Mouse (Mus musculus) NIH3T3 (cell line): Measurements from ENCODE around the gene Gng12.
"Not testable (repeated sequence)": the region's sequence is repeated elsewhere in the genome, so short reads cannot be mapped to it uniquely, and the experiment has no call there.

Experiments
- DNase-seq: peaks from one replicate; pipeline ENCODE4 v3.0.0-alpha.2; 2012; ENCODE audit warnings: low read depth

Gene Gng12

GRCm38 (mm10) chr6:67029312-67029950 lies 133.2 kb downstream of the Gng12 start:
- DNase-seq: no peak

- DNase-seq: no peak
These were observed 133.8 kb downstream of the Gng12 start for GRCm38 (mm10) chr6:67029987-67030386.

DNA sequence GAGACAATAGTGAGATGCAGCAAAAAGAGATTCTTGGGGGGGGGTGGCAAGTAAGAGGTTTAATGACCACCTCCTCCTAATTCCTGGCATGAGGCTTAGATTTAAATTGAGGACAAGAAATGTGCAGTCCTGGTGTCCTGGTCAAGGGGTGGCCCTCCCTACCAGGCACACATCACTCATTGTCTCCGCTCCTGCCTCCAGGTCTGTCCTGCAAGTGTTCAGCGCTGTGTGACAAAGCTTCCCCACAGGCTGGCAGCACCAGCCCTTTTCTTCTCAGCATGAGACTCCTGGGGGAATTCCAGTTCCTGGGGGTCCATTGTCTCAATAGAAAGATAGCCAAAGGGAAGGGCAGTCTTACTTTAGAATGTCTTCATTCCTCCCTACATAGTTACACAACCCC lies 134.2 kb downstream of the Gng12 start:
- no peak for DNase-seq

- DNase-seq: no peak
These were observed 134.6 kb downstream of the Gng12 start for GRCm38 (mm10) chr6:67030846-67031245.

GRCm38 (mm10) chr6:67032551-67032950 lies 136.4 kb downstream of the Gng12 start:
- not testable (repeated sequence) for DNase-seq

DNA sequence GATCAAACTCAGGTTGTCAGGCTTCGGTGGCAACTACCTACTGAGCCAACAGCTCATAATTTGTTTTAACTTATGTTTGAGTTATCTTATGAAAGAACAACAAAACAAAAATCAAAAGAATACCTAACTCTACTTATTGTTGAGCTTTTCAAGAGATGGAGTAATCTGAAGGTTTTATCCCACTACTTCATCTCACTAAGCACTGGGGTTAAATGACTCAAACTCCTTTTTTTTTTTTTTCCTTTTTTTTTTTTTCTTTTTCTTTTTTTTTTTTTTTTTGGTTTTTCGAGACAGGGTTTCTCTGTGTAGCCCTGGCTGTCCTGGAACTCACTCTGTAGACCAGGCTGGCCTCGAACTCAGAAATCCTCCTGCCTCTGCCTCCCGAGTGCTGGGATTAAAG lies 136.8 kb downstream of the Gng12 start:
- not testable (repeated sequence) for DNase-seq

GRCm38 (mm10) chr6:67033604-67034003 lies 137.4 kb downstream of the Gng12 start:
- DNase-seq: no peak

DNA sequence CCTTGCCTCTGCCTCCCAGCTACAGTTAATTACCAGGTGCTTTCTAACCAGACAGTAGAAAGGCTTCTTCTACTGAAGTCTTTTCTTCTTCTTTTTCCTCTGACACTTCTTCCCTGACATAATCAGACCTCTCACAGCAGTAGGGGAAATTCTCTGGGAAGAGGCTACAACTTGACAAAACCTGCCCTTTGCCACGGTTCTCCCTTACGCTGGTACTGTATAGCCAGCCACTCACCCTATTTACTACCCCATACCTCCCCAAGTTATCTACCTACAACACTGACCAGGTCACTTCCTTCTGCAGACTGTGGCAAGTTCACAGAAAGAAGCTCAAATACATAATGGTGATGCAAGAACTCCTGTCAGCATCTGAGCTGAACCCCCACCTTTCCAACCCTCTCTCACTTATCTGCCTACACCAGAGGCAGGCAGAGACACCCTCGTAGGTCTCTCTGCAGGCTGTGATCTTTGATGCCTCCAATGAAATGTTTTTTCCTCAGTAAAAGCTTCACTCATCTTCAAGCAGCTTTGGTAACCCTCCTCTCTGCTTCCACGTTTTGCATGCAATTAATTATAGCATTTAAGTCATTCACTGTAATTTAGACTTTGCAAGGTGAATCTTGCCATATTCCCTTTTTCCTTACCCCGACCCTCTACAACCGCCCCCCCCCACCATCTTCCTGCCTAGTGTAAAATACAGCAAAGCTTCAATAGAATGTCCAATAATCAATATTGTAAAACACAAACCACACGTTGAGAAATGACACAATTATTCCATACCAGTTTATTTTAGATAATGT lies 138.3 kb downstream of the Gng12 start:
- DNase-seq: no peak

- DNase-seq: peak; percentile 66
These were observed 139.4 kb downstream of the Gng12 start for GRCm38 (mm10) chr6:67035388-67036299.

DNA sequence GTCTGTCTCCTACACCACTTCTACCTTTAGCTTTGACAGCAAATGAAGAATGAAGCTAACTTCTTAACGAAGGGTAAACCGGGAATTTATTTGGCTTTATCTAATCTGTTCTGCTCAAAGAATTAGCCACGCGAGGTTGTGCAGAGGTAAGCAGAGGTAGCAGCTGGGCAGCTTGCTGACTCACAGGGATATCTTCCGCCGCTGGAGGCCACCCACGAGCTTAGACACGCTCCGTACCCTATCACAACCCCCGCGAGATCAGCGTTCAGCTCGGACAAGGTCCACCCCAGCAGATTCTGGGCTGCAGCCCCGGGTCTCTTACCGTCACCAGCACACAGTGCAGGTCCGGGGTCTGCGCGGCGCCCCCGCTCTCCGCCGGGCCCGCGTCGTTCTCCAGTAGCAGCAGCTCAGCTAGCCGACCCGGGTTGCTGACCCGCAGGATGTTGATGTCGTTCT lies 140.2 kb downstream of the Gng12 start:
- peak; percentile 91 for DNase-seq

DNA sequence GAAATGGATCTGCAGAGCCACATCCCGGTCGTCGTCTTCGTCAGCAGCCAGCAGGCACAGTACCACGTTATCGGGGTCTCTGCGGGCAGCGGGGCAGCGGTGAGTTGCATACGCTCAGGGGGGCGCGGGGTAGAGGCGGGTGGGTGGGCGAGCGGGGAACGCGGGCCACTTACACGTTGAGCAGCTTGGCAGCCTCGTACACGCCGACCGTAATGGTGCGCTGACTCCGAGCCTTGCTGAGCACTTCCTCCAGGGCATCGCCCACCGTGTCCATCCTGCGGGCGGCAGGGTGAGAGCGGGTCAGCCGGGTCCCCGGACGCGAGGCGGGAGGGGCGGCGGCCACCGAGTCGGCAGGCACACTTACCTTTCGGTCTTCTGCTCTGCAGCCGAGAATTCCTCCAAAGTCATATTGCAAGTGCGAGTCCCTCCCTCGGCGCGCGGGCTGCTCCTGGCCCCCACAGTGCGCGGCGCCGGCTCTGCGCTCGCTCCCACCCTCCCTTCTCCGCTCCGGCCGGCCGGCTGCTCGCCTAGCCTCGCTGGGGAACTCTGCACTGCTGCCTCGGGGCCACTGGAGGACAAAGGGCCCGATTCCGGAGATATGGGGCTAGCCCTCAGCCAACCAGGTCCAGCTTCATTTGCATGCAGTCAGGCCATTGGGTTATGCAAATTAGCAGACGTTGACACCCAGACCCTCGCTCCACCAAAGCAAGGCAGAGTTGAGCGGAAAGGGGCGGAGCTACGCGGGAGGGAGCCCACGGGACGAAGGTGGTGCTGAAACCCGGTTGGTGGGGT lies 140.8 kb downstream of the Gng12 start, which contains the start of gene Gadd45a:
TSS of gene Gadd45a (minus strand) at position 621 of the 792 bp plus-strand sequence.
- peak; percentile 96 for DNase-seq

- no peak for DNase-seq
These were observed 142.8 kb downstream of the Gng12 start for GRCm38 (mm10) chr6:67038964-67039363.

GRCm38 (mm10) chr6:67040904-67041410 lies 144.8 kb downstream of the Gng12 start:
- DNase-seq: peak; percentile 59

- no peak for DNase-seq
These were observed 149.2 kb downstream of the Gng12 start for GRCm38 (mm10) chr6:67045424-67045823.

- DNase-seq: no peak
These were observed 150.7 kb downstream of the Gng12 start for GRCm38 (mm10) chr6:67046937-67047336.

DNA sequence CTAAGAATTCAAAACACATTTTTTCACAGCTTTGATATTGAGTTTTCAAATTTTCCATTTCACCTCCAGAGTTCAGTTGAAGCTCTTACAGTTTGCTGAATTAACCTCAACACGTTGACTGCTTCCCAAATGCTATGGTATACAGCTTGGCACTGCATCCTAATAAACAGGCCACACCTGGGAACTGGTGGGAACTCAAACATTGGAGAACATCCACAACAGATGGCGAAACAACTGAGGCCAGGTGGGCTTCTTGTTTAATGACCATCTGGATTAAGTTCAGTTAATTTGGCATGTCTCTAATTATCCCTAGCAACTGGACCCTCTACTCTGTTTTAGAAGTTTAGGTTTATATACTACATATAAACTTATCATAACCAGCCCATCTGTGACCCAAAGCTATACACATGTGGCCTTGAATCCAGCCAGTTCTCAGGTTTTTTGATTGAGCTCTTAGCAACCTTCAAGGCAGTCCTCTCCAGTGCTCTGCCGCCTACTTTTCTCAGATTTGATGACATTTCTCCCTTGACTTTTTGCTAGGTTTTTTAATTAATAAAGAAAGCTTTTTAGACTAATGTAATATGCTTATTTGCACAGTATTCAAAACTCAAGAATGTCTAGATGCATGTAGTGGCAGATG lies 152.0 kb downstream of the Gng12 start:
- DNase-seq: no peak

- no peak for DNase-seq
These were observed 152.9 kb downstream of the Gng12 start for GRCm38 (mm10) chr6:67048880-67049694.

DNA sequence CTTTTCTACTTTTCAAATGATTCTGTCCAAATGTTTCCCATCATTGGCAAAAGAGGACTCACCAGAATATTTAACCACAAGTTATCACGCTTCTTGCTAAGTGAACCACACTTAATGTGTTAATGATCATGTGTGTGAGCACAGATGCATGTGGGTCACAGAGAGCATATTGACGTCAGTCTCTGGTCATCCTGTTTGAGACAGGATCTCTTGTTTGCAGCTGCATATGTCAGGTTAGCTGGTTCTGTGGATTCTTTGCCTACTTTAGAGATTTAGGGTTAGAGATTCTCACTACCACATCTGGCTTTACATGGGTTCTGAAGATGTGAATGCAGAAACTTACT lies 153.5 kb downstream of the Gng12 start:
- no peak for DNase-seq

DNA sequence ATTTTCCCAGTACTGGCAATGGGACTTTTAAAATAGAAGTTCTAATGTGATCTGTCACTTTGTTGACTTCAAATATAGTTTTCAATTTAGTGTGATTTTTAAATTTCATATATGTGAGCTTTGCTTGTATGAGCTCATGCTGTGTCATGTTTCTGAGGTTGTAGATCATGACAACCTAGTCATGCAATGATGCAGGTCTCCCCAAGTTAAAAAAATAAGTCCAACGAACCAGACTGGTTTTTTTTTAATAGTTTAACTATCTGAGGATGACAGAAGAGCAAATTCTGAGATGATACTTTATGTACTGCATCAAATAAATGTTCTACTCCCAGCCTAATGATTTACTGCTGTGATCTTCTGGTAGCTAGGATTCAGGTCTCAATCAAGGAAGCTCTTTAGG lies 153.9 kb downstream of the Gng12 start:
- no peak for DNase-seq
